Mouse (Mus musculus) midbrain, embryonic 16.5 days (tissue): ENCODE results near the gene Fndc3a. TPM values are rescaled to one million over a fixed set of nuclear protein-coding genes. Genes with fewer than 3 reads are reported as not detected.

Experiments
- ATAC-seq: fragments of 200-750 bp; cut with Nextera tagmentation; 2 replicates; pipeline ENCODE4 v1.8.0; 2017; ENCODE audit warnings: moderate TSS enrichment
- H3K27ac ChIP-seq: fragments of 300-500 bp; sonication (generic); 2 replicates; pipeline ENCODE4 v1.5.1; 2014; ENCODE audit warnings: mild to moderate bottlenecking, low read length, mixed read lengths
- H3K27me3 ChIP-seq: fragments of 300-500 bp; sonication (generic); 2 replicates; pipeline ENCODE4 v1.6.1; 2014; ENCODE audit warnings: low read depth, low read length, mixed read lengths; ENCODE audit not compliant: control insufficient read depth, insufficient read depth
- H3K36me3 ChIP-seq: fragments of 300-500 bp; sonication (generic); 2 replicates; pipeline ENCODE4 v1.6.1; 2014; ENCODE audit warnings: mild to moderate bottlenecking, low read length, moderate library complexity, mixed read lengths; ENCODE audit not compliant: control insufficient read depth, insufficient read depth
- H3K4me1 ChIP-seq: fragments of 300-500 bp; sonication (generic); 2 replicates; pipeline ENCODE4 v1.6.1; 2014; ENCODE audit warnings: mild to moderate bottlenecking, low read length, mixed read lengths; ENCODE audit not compliant: control insufficient read depth, insufficient read depth
- H3K4me2 ChIP-seq: fragments of 300-500 bp; sonication (generic); 2 replicates; pipeline ENCODE4 v1.6.1; 2014; ENCODE audit warnings: mild to moderate bottlenecking, low read length, mixed read lengths
- H3K4me3 ChIP-seq: fragments of 300-500 bp; sonication (generic); 2 replicates; pipeline ENCODE4 v1.5.1; 2014; ENCODE audit warnings: low read depth, mild to moderate bottlenecking, low read length, moderate library complexity, mixed read lengths
- H3K9ac ChIP-seq: fragments of 300-500 bp; sonication (generic); 2 replicates; pipeline ENCODE4 v1.6.1; 2014; ENCODE audit warnings: low read depth, low read length, mixed read lengths
- H3K9me3 ChIP-seq: fragments of 300-500 bp; sonication (generic); replicated peaks from 2 replicates; pipeline ENCODE4 v1.6.1; 2014; ENCODE audit warnings: mild to moderate bottlenecking, low read length, mixed read lengths; ENCODE audit not compliant: control insufficient read depth, poor library complexity, severe bottlenecking
- WGBS: fragments of 180-500 bp; shearing (Covaris S2); extraction: QIAGEN DNeasy Blood & Tissue Kit; methylation state at CpG from one replicate; pipeline ENCODE4 v1.1.7; 2014; 5-methylcytosine and 5-hydroxymethylcytosine counted together
- polyA plus RNA-seq: library from polyadenylated mRNA; unstranded; fragments of >200 nt; fragmentation: Nextera tagmentation; extraction: Ambion mirVana; gene quantifications from 2 replicates; pipeline ENCODE4 v1.2.1, GENCODE M21; 2015

Fndc3a gene
- polyA plus RNA-seq, 1 experiment from 2014 or later, result 47.5 TPM

GRCm38 (mm10) chr14:72503241-72503640 is 206.6 kb downstream of the Fndc3a start:
- Histone ChIP-seq H3K4me2 (no peak overlapping the region), H3K27me3 (no peaks in the 10 kb centered on the region), H3K4me1 (peaks cover 4% of the 10 kb centered on the region; the same call in 1 of the 2 replicates), H3K27ac (no peak overlapping the region), H3K4me3 (no peak overlapping the region), H3K9me3 (no peaks in the 10 kb centered on the region), H3K9ac (no peak overlapping the region), H3K36me3 (no peaks in the 10 kb centered on the region)
- WGBS, result 41% methylated on average over 6 of the region's 6 CpGs
- no peak for ATAC-seq

- H3K27ac ChIP-seq, result no peak overlapping the region
- WGBS, result 76% methylated on average over 1 of the region's 1 CpGs
- no peak overlapping the region for H3K4me2 ChIP-seq
- no peaks in the 10 kb centered on the region for H3K9me3 ChIP-seq
- H3K4me1 ChIP-seq, result no peaks in the 10 kb centered on the region
- ATAC-seq, result no peak
- H3K4me3 ChIP-seq, result no peak overlapping the region
- H3K27me3 ChIP-seq, result no peaks in the 10 kb centered on the region
- no peak overlapping the region for H3K9ac ChIP-seq
- H3K36me3 ChIP-seq, result no peaks in the 10 kb centered on the region
Observed at GRCm38 (mm10) chr14:72493775-72494174, 216.0 kb downstream of the Fndc3a start.

- H3K27ac ChIP-seq, result no peak within 1 kb of the TSS
- ATAC-seq, result no peak
- H3K4me1 ChIP-seq, result no peaks in the 10 kb centered on the region
Observed at GRCm38 (mm10) chr14:72491738-72492137, 218.1 kb downstream of the Fndc3a start, which contains the start of gene Gm9195. Gene Gm9195 (minus strand): TSS chr14:72491838.

GRCm38 (mm10) chr14:72490367-72490766 is 219.4 kb downstream of the Fndc3a start:
- ATAC-seq, result no peak
- WGBS, result 99% methylated on average over 3 of the region's 3 CpGs
- Histone ChIP-seq H3K4me2 (no peak overlapping the region), H3K27me3 (no peaks in the 10 kb centered on the region), H3K36me3 (no peaks in the 10 kb centered on the region), H3K9ac (no peak overlapping the region), H3K27ac (no peak overlapping the region), H3K4me1 (no peaks in the 10 kb centered on the region), H3K9me3 (no peaks in the 10 kb centered on the region), H3K4me3 (no peak overlapping the region)

More at GRCm38 (mm10) chr14:72491738-72492137, 218.1 kb downstream of the Fndc3a start, which contains the start of gene Gm9195:
- no peaks in the 10 kb centered on the region for H3K27me3 ChIP-seq
- H3K4me2 ChIP-seq, result no peak within 1 kb of the TSS
- no peak within 1 kb of the TSS for H3K9ac ChIP-seq
- 78% methylated on average over 5 of the region's 5 CpGs for WGBS
- no peaks in the 10 kb centered on the region for H3K9me3 ChIP-seq
- H3K4me3 ChIP-seq, result no peak within 1 kb of the TSS
- no peaks in the 10 kb centered on the region for H3K36me3 ChIP-seq

Other genes with a start within 250 kb of the Fndc3a start
- gene Gm9195, start 218.2 kb downstream of the Fndc3a start, polyA plus RNA-seq, result not detected in 2 replicates